Mouse (Mus musculus): ENCODE results near the gene Ccdc9b. TPM values are rescaled to one million over a fixed set of nuclear protein-coding genes. Genes with fewer than 3 reads are reported as not detected.

Ccdc9b gene
- 10 to 100 TPM; 17.5 to 20.6 (median 18.4) TPM for total RNA-seq (2022)

DNA sequence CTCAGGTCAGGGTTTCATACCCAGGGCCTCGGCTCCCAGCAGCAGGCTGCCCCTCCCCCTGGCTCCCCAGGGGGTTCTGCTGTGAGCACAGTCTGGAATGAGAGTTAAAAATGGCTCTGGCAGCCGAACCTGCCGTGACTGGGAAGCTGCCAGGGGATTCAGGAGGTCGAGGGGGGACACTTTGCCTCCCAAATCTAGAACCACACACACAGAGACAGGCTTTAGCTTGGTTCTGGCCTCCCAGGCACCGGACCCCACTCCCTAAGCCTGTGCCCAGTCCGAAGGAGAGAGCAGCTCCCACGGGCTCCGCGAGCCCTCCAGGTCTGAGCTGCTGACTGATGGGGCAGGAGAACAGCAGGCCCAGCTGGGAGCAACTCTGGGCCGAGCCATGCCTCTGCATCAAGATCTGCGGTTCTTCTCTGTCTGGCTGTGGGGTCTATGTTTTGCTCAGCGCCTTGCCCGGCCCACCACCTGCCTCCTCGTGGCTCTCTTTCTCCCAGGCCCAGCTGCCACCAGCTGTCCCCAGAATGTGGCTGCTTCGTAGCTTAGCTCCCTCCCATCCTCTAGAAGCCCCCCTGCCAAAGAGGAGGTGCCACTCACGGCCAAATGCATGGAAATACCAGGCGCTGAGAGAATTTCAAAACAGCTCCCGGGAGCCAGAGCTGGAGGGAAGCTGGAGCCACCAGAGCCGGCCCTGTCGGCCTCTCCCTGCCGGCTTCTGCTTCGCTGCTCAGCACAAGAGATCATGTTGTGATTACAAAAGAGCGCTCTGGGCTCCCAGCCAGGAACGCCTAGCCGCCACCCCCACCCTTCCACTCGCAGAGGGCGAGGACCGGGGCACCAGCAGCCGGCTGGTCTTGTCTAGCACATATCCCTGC, at the start of gene Ccdc9b:
Ccdc9b (minus strand) TSS at position 756 of the 878 bp plus-strand sequence.
- peak; percentile 89 to 91 for DNase-seq (ENCODE audit: low spot score in 2 of 2)

- DNase-seq (ENCODE audit: low spot score in 2 of 2) = no peak
Observed at GRCm38 (mm10) chr2:118810861-118811260, 48.4 kb upstream of the Ccdc9b start.

GRCm38 (mm10) chr2:118806860-118807259, 44.4 kb upstream of the Ccdc9b start:
- DNase-seq (ENCODE audit: low spot score in 2 of 2) = peak; percentile 29 to 66

GRCm38 (mm10) chr2:118805756-118806155, 43.3 kb upstream of the Ccdc9b start:
- no peak for DNase-seq (ENCODE audit: low spot score in 2 of 2)

DNA sequence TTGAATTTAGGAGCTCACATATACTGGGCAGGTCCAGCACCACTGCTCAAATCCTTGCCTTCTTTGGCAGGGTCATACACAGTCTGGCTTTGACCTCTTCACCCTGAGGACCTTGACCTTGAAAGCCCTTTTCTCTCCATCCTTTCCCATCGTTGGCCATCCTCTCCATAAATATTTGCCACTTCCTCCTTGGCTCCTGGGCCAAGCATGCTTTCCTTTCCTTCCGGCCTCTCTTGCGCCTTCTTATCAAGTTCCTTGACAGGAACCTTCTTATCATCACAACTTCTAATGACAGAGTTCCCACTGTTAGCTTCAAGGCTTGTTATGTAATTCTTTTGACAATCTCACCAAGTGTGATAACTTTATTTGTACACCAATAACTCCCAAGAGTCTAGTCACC, 42.7 kb upstream of the Ccdc9b start:
- no peak for DNase-seq (ENCODE audit: low spot score in 2 of 2)

DNA sequence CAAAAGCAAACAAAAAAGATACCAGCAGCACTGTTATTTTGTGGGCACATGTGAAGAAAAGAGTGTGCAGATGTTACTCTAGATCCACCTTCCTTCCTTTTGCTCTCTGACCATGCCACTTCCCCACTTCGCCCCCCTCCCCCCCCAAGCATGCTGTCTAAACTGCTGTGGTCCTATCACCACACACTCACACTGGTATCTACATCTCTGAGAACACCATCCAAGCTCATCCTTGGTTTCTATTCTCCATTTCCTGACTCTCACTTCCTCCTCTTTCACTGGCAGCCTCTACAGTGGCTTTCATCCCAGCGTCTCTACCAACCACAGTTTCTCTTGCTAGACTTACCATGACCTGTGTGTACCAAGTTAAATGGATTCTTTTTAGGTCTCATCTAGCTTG, 42.0 kb upstream of the Ccdc9b start:
- no peak for DNase-seq (ENCODE audit: low spot score in 2 of 2)

DNA sequence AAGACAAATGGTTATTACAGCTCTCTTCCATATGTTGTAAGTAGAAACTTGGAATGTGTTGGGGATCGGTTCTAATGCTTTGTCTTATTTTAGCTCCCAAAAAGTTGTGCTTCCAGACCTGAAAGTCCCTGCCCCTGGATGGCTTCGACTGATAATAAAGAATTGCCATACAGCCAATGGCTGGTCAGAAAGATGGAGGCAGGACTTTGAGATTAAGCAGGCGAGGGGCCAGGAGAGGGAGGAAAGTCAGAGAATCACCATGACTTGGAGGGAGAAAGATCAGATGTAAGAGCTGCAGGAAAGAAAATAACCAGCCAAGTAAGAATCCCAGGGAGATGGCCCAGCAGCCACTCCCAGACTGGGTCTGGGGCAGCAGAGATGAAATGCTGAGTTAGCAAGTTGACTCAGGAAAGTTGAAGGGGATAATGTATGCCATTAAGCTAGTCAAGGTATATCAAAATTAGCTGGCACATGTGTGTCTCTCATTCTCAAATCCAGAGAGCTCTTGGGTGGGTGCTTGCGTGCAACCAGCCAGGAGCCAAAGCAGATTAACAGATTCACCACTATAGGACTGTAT, 40.2 kb upstream of the Ccdc9b start:
- DNase-seq (ENCODE audit: low spot score in 2 of 2) = no peak

DNA sequence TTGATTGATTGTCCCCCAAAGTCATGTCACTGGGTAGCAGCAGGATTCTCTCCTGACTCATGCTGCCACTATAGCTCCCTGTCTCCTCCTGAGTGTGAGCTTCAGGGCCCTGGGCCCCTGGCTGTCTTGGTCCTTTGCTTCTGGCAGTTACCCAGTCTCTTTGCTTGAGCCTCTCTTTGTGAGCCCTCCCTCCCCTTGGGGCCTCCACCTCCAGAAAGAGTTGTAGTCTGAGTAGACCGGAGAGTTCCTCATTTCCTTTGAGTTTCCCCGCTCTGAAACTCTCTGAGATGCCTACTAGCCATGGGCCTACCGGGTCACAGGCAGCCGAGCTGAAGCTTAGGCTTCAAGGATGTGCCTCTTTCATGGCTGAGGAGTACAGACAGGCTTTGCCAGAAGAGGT, 31.2 kb upstream of the Ccdc9b start:
- DNase-seq (ENCODE audit: low spot score in 2 of 2) = no peak

DNA sequence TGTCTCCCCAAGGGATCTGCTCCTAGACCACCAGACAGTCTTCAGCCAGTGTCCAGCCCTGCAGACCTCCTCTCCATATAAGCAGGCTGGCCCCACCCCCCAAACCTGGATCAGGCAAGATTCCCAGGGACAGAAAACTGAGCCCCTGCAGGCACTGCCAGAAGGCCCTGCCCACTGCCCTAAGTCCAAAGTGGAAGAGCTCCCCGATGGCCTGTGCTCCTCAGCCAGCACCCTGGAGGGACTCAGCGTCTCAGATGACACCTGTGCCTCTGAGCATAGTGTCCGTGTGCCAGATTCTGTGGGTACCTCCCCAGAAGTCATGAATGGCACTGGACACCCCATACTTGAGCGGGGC, 29.8 kb upstream of the Ccdc9b start:
- DNase-seq (ENCODE audit: low spot score in 2 of 2) = peak in 1 of 2 experiments; percentile 50

DNA sequence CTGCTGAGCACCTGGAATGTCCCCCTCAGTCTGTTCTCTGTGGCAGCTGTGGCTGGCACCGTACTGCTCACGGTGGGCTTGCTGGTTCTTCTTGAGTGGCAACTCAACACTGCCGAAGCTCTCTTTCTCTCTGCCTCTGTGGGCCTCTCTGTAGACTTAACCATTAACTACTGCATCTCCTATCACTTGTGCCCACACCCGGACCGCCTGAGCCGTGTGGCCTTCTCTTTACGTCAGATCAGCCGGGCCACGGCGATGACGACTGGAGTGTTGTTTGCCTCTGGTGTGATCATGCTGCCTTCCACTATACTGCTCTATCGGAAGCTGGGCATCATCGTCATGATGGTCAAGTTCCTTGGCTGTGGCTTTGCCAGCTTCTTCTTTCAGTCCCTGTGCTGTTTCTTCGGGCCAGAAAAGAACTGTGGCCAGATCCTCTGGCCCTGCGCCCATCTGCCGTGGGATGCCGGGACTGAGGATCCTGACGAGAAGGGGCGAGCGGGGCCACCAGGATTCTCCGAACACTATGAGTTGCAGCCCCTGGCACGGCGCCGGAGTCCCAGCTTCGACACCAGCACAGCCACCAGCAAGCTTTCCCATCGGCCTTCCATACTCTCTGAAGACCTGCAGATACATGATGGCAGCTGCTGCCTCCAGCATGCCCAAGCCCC, 29.3 kb upstream of the Ccdc9b start:
- DNase-seq (ENCODE audit: low spot score in 2 of 2) = peak in 1 of 2 experiments; percentile 15

- DNase-seq (ENCODE audit: low spot score in 2 of 2) = peak; percentile 27 to 58
Observed at GRCm38 (mm10) chr2:118790551-118791525, 28.4 kb upstream of the Ccdc9b start.

GRCm38 (mm10) chr2:118790221-118790550, 27.7 kb upstream of the Ccdc9b start:
- DNase-seq (ENCODE audit: low spot score in 2 of 2) = no peak

DNA sequence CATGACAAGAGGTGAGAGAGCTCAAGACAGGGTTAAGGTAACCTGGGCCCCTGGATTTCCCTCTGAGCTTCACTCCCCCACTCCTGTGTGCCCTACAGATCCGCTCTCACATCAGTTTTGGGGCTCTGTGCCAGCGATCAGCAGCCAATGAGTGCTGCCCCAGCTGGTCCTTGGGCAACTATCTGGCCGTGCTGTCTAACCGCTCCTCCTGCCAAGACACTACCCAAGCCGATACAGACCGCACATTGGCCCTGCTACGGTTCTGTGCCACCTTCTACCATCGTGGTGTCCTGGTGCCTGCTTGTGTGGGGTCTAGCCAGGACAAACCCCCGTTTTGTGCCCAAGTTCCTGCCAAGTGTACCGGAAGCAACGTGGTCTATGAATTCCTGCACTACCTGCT, 27.0 kb upstream of the Ccdc9b start:
- peak; percentile 30 to 57 for DNase-seq (ENCODE audit: low spot score in 2 of 2)

- DNase-seq (ENCODE audit: low spot score in 2 of 2) = no peak
Observed at GRCm38 (mm10) chr2:118786525-118786924, 24.1 kb upstream of the Ccdc9b start.

DNA sequence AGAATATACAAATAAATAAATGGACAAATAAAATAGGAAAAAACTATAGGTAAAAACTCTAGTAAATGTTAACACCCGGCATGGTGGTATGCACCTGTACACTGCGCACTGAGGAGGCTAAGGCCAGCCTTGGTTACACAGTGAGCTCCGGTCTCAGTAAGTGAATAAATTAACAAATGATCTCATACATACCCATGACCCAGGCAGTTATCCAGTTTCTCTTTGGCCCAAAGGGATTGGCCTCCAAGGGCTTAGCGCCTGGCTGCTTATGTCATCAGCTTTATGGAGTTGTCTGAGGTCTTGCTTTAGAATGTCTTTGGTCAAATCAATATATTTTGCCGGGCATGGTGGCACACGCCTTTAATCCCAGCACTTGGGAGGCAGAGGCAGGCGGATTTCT, 21.2 kb upstream of the Ccdc9b start:
- DNase-seq (ENCODE audit: low spot score in 2 of 2) = no peak

- DNase-seq (ENCODE audit: low spot score in 2 of 2) = no peak
Observed at GRCm38 (mm10) chr2:118783093-118783492, 20.6 kb upstream of the Ccdc9b start.

- no peak for DNase-seq (ENCODE audit: low spot score in 2 of 2)
Observed at GRCm38 (mm10) chr2:118782303-118782702, 19.8 kb upstream of the Ccdc9b start.

DNA sequence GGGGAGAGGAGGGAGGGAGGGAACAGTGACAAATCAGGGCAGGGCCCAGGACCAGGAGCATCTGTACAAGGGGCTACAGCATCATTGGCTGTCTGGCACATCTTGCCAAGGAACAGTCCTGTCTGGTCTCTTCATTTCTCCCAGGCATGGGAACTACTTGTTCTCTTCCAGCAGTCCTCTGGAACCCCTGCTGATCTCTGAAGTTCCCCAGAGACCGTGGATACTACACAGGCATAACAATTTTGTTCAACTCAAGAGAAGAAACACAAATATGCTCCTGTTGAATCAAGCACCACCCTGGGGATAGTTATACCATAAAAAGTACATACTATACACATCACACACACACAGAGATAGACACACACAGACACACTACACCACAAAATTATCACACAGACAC, 18.7 kb upstream of the Ccdc9b start:
- no peak for DNase-seq (ENCODE audit: low spot score in 2 of 2)

- DNase-seq (ENCODE audit: low spot score in 2 of 2) = peak; percentile 85 to 89
Observed at GRCm38 (mm10) chr2:118779504-118780480, 17.3 kb upstream of the Ccdc9b start, which contains the start of gene Disp2. Gene Disp2 (plus strand): TSS chr2:118779719.

DNA sequence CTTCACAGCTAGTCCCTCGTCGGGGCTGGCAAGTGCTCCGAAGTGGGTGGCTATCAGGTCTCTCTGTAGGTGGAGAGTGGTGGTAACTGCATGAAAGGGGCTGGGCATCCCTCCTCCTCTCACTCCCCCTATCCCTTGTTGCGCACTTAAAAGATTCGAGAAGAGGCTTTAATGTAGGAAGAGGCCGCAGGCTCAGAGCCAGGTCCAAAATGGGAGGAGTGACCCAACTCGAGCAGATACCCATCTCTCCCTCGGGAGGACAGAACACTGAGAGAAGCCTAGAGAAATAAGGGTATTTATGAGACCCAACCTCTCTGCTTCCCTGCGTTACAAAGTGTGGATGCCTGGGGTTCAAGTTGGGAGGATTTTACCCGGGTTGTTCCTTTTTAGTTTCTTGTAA, 16.6 kb upstream of the Ccdc9b start:
- DNase-seq (ENCODE audit: low spot score in 2 of 2) = no peak
